Mouse (Mus musculus) left cerebral cortex, postnatal 36 days (tissue): ENCODE measurements at regions not wholly inside any gene's neighbourhood (a gene's known extent, or its start where the extent isn't known, plus 50 kb on each side); places are given as distances from the start of the nearest gene placed in this dataset.
"Not testable (repeated sequence)": the region's sequence is repeated elsewhere in the genome, so short reads cannot be mapped to it uniquely, and the experiment has no call there.

ENCODE experiments used
- DNase-seq, 2 experiments: peaks; one replicate each; pipeline ENCODE4 v3.0.0; 2021 to 2022; ENCODE audit warnings: low spot score in 2 of 2, mixed read lengths in 1 of 2
- intact Hi-C: fragments of 180-260 bp; cut with DNase I; formaldehyde crosslinking; loops from one replicate; pipeline ENCODE4 v1.15.1; 2025

- DNase-seq, intact Hi-C loops: not testable (repeated sequence)
These were observed 262.6 kb upstream of the Ywhaq start for GRCm38 (mm10) chr12:21680026-21680425.

GRCm38 (mm10) chr12:21649381-21649780 lies 231.9 kb upstream of the Ywhaq start:
- DNase-seq, intact Hi-C loops: not testable (repeated sequence)

- intact Hi-C loops, result not testable (repeated sequence)
- DNase-seq, result peak; percentile 40 to 57
These were observed 196.3 kb upstream of the Ywhaq start for GRCm38 (mm10) chr12:21613781-21614180.

GRCm38 (mm10) chr12:21568415-21569040 lies 151.1 kb upstream of the Ywhaq start:
- no peak for DNase-seq
- intact Hi-C loops, result no loop called here

GRCm38 (mm10) chr12:21543962-21544361 lies 126.5 kb upstream of the Ywhaq start:
- intact Hi-C loops, DNase-seq: not testable (repeated sequence)

GRCm38 (mm10) chr12:21543153-21543894 lies 125.9 kb upstream of the Ywhaq start:
- peak; percentile 62 to 73 for DNase-seq
- intact Hi-C loops, result not testable (repeated sequence)

- no peak for DNase-seq
- intact Hi-C loops, result no loop called here
These were observed 114.3 kb upstream of the Ywhaq start for GRCm38 (mm10) chr12:21531766-21532165.

GRCm38 (mm10) chr12:21529367-21529766 lies 111.9 kb upstream of the Ywhaq start:
- intact Hi-C loops, DNase-seq: not testable (repeated sequence)

- intact Hi-C loops, DNase-seq: not testable (repeated sequence)
These were observed 109.9 kb upstream of the Ywhaq start for GRCm38 (mm10) chr12:21527336-21527735.

GRCm38 (mm10) chr12:21526906-21527305 lies 109.5 kb upstream of the Ywhaq start:
- intact Hi-C loops, DNase-seq: not testable (repeated sequence)

- DNase-seq, intact Hi-C loops: not testable (repeated sequence)
These were observed 108.1 kb upstream of the Ywhaq start for GRCm38 (mm10) chr12:21525567-21525966.

- intact Hi-C loops, result no loop called here
- peak in 1 of 2 experiments; percentile 1 for DNase-seq
These were observed 105.2 kb upstream of the Ywhaq start for GRCm38 (mm10) chr12:21522621-21523020.

- peak in 1 of 2 experiments; percentile 8 for DNase-seq
- intact Hi-C loops, result loop anchor here (10.0 kb wide), 1 partner anchor 104 kb away; the partner anchor contains the start of gene Ywhaq
These were observed 101.6 kb upstream of the Ywhaq start for GRCm38 (mm10) chr12:21519058-21519457.

- intact Hi-C loops, result loop anchor here (10.0 kb wide), 1 partner anchor 98 kb away; the partner anchor contains the start of gene Ywhaq
- peak; percentile 41 for DNase-seq
These were observed 95.3 kb upstream of the Ywhaq start for GRCm38 (mm10) chr12:21512736-21513135.

- DNase-seq, result peak; percentile 73 to 74
- intact Hi-C loops, result loop anchor here (10.0 kb wide), 1 partner anchor 96 kb away; the partner anchor contains the start of gene Ywhaq
These were observed 93.7 kb upstream of the Ywhaq start for GRCm38 (mm10) chr12:21511043-21511665.

GRCm38 (mm10) chr12:21507080-21507479 lies 89.6 kb upstream of the Ywhaq start:
- DNase-seq, result no peak
- intact Hi-C loops, result no loop called here

- DNase-seq, result peak in 1 of 2 experiments; percentile 11
- intact Hi-C loops, result no loop called here
These were observed 88.4 kb upstream of the Ywhaq start for GRCm38 (mm10) chr12:21505731-21506368.

- intact Hi-C loops, result no loop called here
- DNase-seq, result no peak
These were observed 85.8 kb upstream of the Ywhaq start for GRCm38 (mm10) chr12:21503250-21503649.

- intact Hi-C loops, result no loop called here
- DNase-seq, result no peak
These were observed 79.5 kb upstream of the Ywhaq start for GRCm38 (mm10) chr12:21496974-21497373.

- intact Hi-C loops, result no loop called here
- no peak for DNase-seq
These were observed 78.1 kb upstream of the Ywhaq start for GRCm38 (mm10) chr12:21495511-21495910.
